Mouse (Mus musculus) 3134 (cell line): Measurements from ENCODE around the gene Akap2.

Experiments
- DNase-seq: peaks from one replicate; pipeline ENCODE4 v3.0.0-alpha.2; 2011; ENCODE audit warnings: low spot score; ENCODE audit not compliant: insufficient read length; ENCODE audit errors: extremely low read depth

Akap2 gene

GRCm38 (mm10) chr4:57751054-57751453 is 33.6 kb downstream of the Akap2 start:
- no peak for DNase-seq

- DNase-seq: no peak
Observed at GRCm38 (mm10) chr4:57751566-57751965, 34.1 kb downstream of the Akap2 start.

GRCm38 (mm10) chr4:57755085-57755484 is 37.6 kb downstream of the Akap2 start:
- no peak for DNase-seq

- peak; percentile 31 for DNase-seq
Observed at GRCm38 (mm10) chr4:57757997-57758396, 40.5 kb downstream of the Akap2 start.

- no peak for DNase-seq
Observed at GRCm38 (mm10) chr4:57762424-57762823, 45.0 kb downstream of the Akap2 start.

- peak; percentile 34 for DNase-seq
Observed at GRCm38 (mm10) chr4:57764392-57764791, 46.9 kb downstream of the Akap2 start.

- no peak for DNase-seq
Observed at GRCm38 (mm10) chr4:57764926-57765325, 47.5 kb downstream of the Akap2 start.

GRCm38 (mm10) chr4:57765806-57766205 is 48.3 kb downstream of the Akap2 start:
- no peak for DNase-seq

GRCm38 (mm10) chr4:57769007-57769406 is 51.5 kb downstream of the Akap2 start:
- DNase-seq: no peak

- peak; percentile 44 for DNase-seq
Observed at GRCm38 (mm10) chr4:57770185-57770823, 52.8 kb downstream of the Akap2 start.

GRCm38 (mm10) chr4:57771558-57772219 is 54.2 kb downstream of the Akap2 start:
- no peak for DNase-seq

GRCm38 (mm10) chr4:57772851-57773510 is 55.5 kb downstream of the Akap2 start:
- no peak for DNase-seq

- no peak for DNase-seq
Observed at GRCm38 (mm10) chr4:57774517-57774916, 57.1 kb downstream of the Akap2 start.

GRCm38 (mm10) chr4:57775582-57775981 is 58.1 kb downstream of the Akap2 start:
- DNase-seq: no peak

GRCm38 (mm10) chr4:57780403-57780802 is 62.9 kb downstream of the Akap2 start:
- no peak for DNase-seq

GRCm38 (mm10) chr4:57780833-57781641 is 63.6 kb downstream of the Akap2 start:
- DNase-seq: no peak

- peak; percentile 94 for DNase-seq
Observed at GRCm38 (mm10) chr4:57781994-57782393, 64.5 kb downstream of the Akap2 start.

GRCm38 (mm10) chr4:57782549-57783390 is 65.3 kb downstream of the Akap2 start:
- peak; percentile 52 for DNase-seq

GRCm38 (mm10) chr4:57783391-57783770 is 65.9 kb downstream of the Akap2 start:
- DNase-seq: no peak
